Mouse (Mus musculus) cerebellum, postnatal 36 days (tissue): ENCODE data around the gene Lrfn3.

Experiments
- DNase-seq, 2 experiments: peaks; one replicate each; pipeline ENCODE4 v3.0.0; 2021 to 2022; ENCODE audit warnings: mixed read lengths in 2 of 2

Gene Lrfn3

GRCm38 (mm10) chr7:30339432-30340109 is 23.0 kb downstream of the Lrfn3 start:
- DNase-seq: peak; percentile 72 to 74

DNA sequence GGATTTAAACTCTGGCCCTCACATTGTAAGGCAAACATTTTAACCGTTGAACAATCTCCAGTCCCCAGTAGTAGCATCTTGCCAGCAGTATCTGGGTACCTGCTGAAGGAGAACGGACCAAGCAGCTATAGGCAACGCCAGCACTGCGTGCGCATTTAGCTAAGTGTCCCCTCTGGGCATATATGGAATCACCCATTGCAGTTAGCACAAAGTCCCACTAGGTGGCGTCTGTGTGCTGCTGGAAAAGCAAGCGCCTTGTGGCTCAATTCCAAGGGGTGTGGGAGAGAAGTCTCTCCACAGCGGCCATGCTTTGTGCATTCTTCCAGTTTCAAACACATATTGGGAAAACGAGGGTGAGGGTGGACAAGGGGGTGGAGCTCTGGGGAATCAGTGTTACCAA is 26.2 kb downstream of the Lrfn3 start:
- DNase-seq: peak; percentile 92 to 96

DNA sequence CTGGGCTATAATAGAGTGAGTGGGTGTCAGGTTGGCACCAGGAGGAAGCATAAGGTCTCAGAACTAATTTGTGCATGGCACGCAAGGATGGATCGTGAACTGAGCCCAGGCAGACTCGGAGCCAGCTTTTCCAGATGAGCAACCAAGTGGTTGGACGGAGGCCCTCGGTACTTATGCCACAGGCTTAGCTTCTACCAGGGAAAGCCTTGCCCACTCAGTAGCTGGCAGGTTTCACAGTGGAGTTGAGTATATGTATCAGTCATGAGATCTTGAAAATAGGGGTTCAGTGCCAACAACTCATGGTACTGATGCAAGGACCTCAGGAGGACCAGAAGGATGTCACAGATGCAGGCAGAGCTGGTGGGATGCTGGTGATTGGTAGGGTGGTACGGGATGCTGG is 26.9 kb downstream of the Lrfn3 start:
- DNase-seq: no peak

GRCm38 (mm10) chr7:30334563-30334962 is 28.0 kb downstream of the Lrfn3 start:
- DNase-seq: peak in 1 of 2 experiments; percentile 44

DNA sequence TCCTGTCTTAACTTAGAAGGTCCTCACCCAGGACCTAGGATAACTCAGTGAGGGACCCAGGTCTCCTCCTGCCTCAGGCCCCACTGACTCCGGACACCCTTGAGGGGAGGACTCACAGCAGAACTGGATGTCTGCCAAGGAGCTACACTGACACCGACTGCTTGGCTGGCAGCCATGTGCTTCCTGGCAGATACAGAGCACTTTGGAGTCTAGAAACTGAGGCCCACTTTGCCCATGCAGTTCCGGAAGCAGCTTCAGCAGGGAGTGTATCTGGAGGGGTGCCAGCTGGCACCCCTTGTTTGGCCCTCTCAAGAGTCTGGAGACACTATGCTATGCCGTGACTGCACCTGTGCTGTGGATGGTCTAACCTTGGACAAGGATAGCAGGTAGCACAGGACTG is 29.1 kb downstream of the Lrfn3 start:
- DNase-seq: peak; percentile 83 to 87

DNA sequence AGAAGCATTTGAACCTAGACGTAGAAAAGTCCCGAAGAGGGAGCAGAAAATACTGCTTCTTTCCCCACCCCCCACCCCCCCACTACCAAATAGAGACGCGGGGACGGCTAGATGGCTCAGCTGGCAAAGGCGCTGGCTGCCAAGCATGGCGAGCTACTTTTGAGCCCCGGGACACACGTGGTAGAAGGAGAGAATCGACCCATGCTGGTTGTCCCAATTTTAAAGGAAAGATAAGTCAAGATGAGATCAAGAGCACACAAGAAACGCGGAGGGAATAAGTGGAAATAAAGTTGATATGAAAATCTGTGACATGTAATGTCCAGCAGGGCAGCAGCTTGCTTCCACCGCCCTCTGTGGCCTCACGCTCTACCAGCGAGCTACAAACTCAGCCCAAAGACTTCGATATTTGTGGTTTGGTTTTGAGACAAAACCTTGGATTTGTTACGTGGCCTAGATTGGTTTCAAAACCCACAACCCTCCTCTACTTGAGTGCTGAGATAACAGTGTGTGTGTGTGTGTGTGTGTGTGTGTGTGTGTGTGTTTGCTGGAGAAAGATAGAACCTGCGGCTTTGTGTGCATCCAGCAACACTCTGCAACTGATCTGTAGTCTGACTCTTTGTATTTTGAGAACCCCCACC is 29.8 kb downstream of the Lrfn3 start:
- DNase-seq: no peak

- DNase-seq: peak; percentile 90 to 95
Measured at GRCm38 (mm10) chr7:30331887-30332286, 30.7 kb downstream of the Lrfn3 start.

DNA sequence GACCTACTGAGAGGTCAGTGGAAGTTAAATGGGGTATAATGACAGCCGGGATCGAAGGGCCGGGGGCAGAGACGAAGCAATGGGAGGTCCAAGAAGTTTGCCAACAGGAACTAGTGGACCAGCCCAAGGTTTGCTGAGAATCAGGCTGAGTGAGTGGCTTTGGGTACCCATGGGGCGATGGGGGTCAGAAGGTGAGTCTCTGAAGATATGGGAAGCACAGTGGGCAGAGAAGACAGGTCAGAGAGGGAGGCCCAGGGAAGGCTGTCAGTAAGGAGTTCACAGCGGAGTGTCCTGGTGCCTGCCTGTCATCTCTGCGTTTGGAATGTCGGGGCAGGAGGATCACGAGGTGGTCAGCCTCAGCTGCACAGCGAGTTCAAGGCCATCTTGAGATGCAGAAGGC is 34.2 kb downstream of the Lrfn3 start:
- no peak for DNase-seq

GRCm38 (mm10) chr7:30327140-30327539 is 35.4 kb downstream of the Lrfn3 start:
- DNase-seq: peak; percentile 98

GRCm38 (mm10) chr7:30326427-30326826 is 36.1 kb downstream of the Lrfn3 start:
- DNase-seq: no peak

- peak; percentile 47 to 64 for DNase-seq
Measured at GRCm38 (mm10) chr7:30325364-30325763, 37.2 kb downstream of the Lrfn3 start.

DNA sequence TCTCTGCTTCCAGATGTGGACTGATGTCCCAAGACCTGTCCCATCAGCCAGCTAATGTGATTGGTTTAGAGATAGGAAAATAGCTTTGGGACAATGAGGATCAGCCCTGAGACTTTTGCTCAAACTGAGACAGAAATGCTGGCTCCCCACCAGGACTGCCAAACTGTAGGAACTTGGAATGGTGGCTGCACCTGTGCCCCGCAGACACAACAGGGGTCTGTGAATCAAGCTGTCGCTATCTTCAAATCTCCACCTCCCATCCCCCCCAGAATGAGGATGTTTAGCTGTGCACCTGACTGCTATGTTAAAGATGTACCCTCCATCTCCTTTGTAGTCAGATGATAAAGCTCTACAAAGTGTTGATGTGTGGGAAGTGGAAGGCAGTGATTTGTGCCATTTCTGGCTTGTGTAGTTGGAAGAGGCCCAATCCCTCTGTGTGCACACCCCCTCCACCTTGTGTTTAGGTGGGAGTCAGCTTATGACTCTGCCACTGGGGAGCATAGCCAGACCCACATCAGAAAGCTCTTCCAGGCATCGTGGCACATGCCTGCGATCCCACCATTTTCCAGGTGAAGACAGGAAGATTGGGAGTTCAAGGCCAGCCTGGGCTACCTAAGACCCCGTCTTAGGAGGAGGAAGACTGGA is 38.1 kb downstream of the Lrfn3 start:
- DNase-seq: no peak

GRCm38 (mm10) chr7:30323795-30324194 is 38.8 kb downstream of the Lrfn3 start, which contains the start of gene Sdhaf1:
Sdhaf1 (minus strand) TSS chr7:30323895.
- DNase-seq: no peak

DNA sequence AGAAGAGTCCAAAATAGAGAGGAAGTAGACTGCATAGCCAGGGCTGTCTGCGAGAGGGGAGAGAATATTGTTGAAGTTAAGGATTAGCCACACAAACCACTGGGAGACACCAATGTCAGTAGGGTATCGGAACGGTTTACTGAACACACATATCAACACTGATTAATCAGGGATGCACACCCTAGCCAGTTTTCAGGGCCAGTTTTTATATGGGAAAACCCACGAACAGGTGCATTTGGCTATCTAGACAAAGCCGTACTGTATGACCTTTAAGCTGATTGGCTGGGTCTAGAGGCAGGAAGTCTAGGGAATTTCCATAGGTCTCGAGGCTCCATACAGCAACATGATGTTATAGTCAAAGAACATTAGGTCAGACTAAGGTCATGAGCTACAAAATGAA is 39.7 kb downstream of the Lrfn3 start:
- no peak for DNase-seq

DNA sequence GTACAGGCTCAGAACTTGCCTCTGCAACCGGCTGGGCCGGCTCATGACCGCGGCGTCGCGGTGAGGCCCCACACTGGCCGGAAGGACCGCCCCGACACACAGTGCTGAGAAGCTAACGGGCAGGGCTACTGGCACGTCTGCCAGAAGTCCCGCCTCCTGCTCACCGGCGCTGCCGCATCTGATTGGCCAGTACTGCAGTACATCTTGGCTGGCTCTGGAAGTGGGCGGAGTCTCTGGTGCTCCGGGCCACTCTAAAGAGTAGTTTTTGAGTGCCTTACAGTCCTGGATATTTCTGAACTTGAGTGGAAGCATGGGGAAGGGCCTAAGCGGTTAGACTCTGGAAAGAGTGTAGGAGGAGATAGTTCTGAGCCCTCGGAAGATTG is 40.3 kb downstream of the Lrfn3 start:
- DNase-seq: peak; percentile 97 to 98

GRCm38 (mm10) chr7:30321539-30322284 is 40.9 kb downstream of the Lrfn3 start, which contains the start of gene E130208F15Rik:
E130208F15Rik (plus strand) TSS chr7:30321740.
- DNase-seq: peak; percentile 70 to 75

DNA sequence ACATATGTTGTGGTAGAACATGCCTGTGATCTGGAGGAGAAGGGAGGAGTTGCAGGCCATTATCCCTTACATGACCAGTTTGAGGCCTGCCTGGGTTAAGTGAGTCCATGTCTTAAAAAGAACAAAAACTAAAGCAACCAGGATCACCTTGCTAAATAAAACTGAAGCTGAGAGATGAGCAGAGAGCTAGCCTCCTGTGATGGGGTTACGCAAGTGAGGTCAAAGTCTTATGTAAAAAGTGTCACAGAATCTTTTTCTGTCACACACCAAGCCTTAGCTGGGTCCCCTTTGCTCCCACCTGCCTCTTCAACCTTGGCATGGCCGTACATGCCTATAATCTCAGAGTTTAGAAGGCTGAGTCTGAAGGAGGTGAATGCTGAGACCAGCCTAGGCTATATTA is 41.6 kb downstream of the Lrfn3 start:
- no peak for DNase-seq

DNA sequence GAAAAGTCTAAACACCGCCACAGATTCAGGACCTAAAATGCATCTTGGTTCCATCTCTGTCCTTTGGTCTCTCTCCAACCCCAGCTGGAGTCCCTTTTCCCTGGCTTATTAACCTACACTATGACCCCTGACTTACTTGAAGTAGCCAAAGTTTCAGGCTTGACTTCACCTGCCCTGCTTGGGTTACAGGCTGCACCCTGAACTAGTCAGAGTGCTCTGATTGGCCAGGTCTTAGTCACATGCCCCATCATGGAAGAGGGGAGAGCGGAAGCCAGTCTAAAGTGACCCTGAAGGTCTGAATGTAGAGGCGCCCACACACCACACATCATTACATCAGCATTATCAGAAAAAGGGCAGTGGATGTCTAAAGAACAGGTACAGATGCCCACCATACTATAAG is 44.4 kb downstream of the Lrfn3 start:
- DNase-seq: no peak

DNA sequence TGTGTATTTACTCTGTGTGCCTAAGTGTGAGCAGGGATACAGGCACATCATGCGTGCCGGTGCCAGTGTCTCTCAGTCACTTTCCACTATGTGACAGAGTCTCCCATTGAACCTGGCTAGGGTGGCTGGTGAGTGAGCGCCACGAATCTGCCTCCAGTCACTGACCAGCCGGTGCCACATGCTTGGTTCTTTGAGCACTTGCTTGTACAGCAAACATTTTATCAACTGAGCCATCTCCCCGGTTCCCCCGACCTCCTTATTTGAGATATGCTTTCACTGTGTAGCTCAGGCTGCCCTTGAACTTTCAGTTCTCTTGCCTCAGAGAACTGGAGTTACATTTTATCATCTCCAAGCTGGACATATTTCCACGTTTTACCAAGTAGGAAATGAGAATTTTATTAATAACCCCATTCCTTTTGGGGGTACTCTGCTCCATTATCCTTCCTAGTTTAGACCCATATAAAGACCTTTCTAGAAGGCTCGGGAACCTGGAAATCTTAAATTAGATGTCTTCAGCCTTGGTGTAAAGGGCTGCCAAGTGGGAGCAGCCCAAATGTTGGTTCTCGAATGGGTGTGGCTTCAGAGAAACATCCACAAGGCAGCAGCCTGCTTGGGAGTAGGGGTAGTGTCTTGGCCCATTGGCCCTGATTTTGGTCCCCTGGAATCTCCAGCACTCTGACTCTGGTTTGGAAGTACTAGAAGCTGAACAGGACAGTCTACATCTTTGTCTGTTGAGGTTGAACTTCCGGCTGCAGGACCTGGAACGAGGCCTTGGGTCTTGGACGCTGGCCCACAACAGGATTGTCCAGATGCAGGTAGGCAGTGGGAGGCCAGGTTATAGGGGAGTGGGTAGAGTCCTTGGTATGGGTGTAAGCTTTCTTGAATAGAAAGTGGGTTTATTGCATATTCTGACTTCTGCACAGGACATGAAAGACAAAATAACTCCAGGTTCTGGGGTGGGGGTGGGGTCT is 46.7 kb downstream of the Lrfn3 start:
- no peak for DNase-seq

DNA sequence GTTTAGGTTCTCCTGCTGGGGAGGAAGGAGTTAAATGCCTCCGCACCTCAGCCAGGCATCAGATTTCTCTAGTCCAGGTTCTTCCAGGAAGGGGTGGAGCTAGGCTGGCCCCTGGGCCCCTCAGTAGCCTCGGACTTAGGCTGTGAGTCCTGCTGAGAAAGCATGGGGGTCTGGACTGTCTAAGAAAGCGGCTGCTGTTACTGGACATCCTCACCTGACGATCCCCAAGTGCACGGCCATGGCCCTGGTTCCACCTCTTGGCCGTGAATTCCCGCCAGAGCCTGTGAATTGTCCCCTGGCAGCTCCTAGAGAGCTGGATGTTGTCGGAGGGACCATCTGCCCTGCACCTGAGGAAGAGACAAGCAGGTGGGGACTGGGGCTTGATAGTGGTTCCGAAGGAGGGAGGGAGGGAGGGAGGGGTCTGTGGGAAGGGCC is 47.8 kb downstream of the Lrfn3 start, which contains the start of gene Syne4:
Syne4 (plus strand) TSS at position 87 of the 435 bp plus-strand sequence.
- peak in 1 of 2 experiments; percentile 44 for DNase-seq

- no peak for DNase-seq
Measured at GRCm38 (mm10) chr7:30313666-30314320, 48.8 kb downstream of the Lrfn3 start.
